Mouse (Mus musculus) G1E (cell line): ENCODE measurements around the gene Dmrtb1.

ENCODE experiments used
- CTCF ChIP-seq: IDR thresholded peaks from 2 replicates; pipeline ENCODE4 v1.5.1; 2012; ENCODE audit warnings: low read depth, low read length, inconsistent platforms, mixed read lengths
- GATA1 ChIP-seq: IDR thresholded peaks from 2 replicates; pipeline ENCODE4 v1.6.1; 2012; ENCODE audit warnings: borderline replicate concordance, low read length, inconsistent platforms, mixed read lengths
- GATA2 ChIP-seq: IDR thresholded peaks from 2 replicates; pipeline ENCODE4 v1.6.1; 2012; ENCODE audit warnings: low read depth, low read length, inconsistent platforms, borderline replicate concordance
- POLR2AphosphoS5 ChIP-seq: IDR thresholded peaks from 2 replicates; pipeline ENCODE4 v1.6.1; 2012; ENCODE audit warnings: low read depth, low read length, inconsistent platforms; ENCODE audit not compliant: insufficient replicate concordance
- TAL1 ChIP-seq: conservative IDR thresholded peaks from 2 replicates; pipeline ENCODE4 v1.6.1; 2012; ENCODE audit warnings: low read depth, low read length, inconsistent platforms, mixed read lengths

DNA sequence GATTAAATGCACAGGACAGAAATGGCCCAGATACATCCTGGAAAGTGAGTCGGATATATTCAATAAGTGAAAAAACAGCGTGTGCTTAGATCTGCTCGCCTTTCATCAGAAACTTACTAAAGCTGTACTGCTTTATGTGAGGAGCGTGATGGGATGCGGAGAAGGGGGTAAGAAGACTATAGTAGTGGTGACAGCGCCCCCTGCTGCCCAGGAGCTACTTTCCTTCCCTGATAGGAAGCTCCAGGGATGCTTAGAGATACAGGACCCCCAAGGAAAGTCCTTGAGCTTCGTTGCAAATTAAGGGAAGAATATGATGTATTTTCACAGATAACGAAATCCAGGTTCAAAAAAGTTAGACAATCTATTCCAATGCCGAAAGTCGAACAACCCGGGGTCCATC is 17.1 kb upstream of the Dmrtb1 start:
- TF ChIP-seq CTCF (peak; percentile 38; the same call in 1 of the 2 replicates), GATA1 (no peak), TAL1 (no peak), POLR2AphosphoS5 (no peak), GATA2 (no peak)
